Mouse (Mus musculus): ENCODE results near the gene Tnfaip1.

DNA sequence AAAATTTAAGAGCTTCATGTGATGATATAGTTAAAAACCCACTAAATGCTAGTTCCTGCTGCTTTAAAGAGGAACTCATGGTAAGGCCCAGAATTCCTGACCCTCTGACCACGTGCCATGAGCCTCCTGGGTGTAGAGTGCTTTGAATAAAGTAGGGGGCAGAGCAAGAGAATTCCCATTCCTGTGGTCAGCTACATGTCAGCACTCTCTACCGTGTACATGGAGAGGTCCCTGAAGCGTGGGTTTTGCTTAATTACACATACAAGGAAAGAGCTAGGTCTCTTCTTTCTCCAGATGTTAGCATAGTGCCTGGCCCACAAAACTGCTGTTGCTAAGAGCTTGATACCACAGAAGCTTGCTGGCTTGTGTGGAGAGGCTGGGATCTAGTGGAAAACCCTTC is 30.7 kb downstream of the Tnfaip1 start:
- TF ChIP-seq CTCF (conservative IDR thresholded peaks at IDR 0.05; ENCODE audit: insufficient read depth, insufficient read length, low read depth, low read length) = no peak
- TF ChIP-seq POLR2A (IDR thresholded peaks at IDR 0.05; ENCODE audit: low read depth, low read length) = no peak
